Mouse (Mus musculus) liver, embryonic 11.5 days (tissue): ENCODE results near the gene Jazf1. TPM values are rescaled to one million over a fixed set of nuclear protein-coding genes. Genes with fewer than 3 reads are reported as not detected.

Experiments used
- ATAC-seq: fragments of 200-750 bp; cut with Nextera tagmentation; replicated peaks from 2 replicates; pipeline ENCODE4 v1.8.0; 2017; ENCODE audit warnings: moderate number of reproducible peaks, mild to moderate bottlenecking, moderate TSS enrichment, moderate library complexity; ENCODE audit not compliant: low FRiP score
- DNase-seq: peaks from one replicate; pipeline ENCODE4 v3.0.0-alpha.2; 2017; ENCODE audit warnings: low spot score
- H3K27ac ChIP-seq: fragments of 300-500 bp; sonication (generic); 2 replicates; pipeline ENCODE4 v1.5.1; 2014; ENCODE audit warnings: mild to moderate bottlenecking, low read depth, low read length, control low read depth
- H3K27me3 ChIP-seq: fragments of 300-500 bp; sonication (generic); replicated peaks from 2 replicates; pipeline ENCODE4 v1.6.1; 2014; ENCODE audit warnings: low read length, mixed read lengths; ENCODE audit not compliant: control insufficient read depth, insufficient read depth
- H3K36me3 ChIP-seq: fragments of 300-500 bp; sonication (generic); 2 replicates; pipeline ENCODE4 v1.6.1; 2014; ENCODE audit warnings: mild to moderate bottlenecking, low read length, moderate library complexity, mixed read lengths; ENCODE audit not compliant: control insufficient read depth, insufficient read depth
- H3K4me1 ChIP-seq: fragments of 300-500 bp; sonication (generic); replicated peaks from 2 replicates; pipeline ENCODE4 v1.6.1; 2014; ENCODE audit warnings: low read length, mixed read lengths; ENCODE audit not compliant: control insufficient read depth, insufficient read depth
- H3K4me2 ChIP-seq: fragments of 300-500 bp; sonication (generic); 2 replicates; pipeline ENCODE4 v1.6.1; 2014; ENCODE audit warnings: mild to moderate bottlenecking, control low read depth, moderate library complexity
- H3K4me3 ChIP-seq: fragments of 300-500 bp; sonication (generic); 2 replicates; pipeline ENCODE4 v1.5.1; 2014; ENCODE audit warnings: low read depth, low read length, control low read depth
- H3K9ac ChIP-seq: fragments of 300-500 bp; sonication (generic); 2 replicates; pipeline ENCODE4 v1.6.1; 2014; ENCODE audit warnings: low read depth, low read length, control low read depth
- H3K9me3 ChIP-seq: fragments of 300-500 bp; sonication (generic); 2 replicates; pipeline ENCODE4 v1.6.1; 2016; ENCODE audit warnings: low read length, inconsistent platforms, mixed read lengths; ENCODE audit not compliant: control insufficient read depth
- WGBS: fragments of 180-500 bp; shearing (Covaris S2); extraction: QIAGEN DNeasy Blood & Tissue Kit; methylation state at CpG from one replicate; pipeline ENCODE4 v1.1.7; 2014; 5-methylcytosine and 5-hydroxymethylcytosine counted together
- polyA plus RNA-seq: library from polyadenylated mRNA; unstranded; fragments of >200 nt; fragmentation: Nextera tagmentation; extraction: Ambion mirVana; gene quantifications from 2 replicates; pipeline ENCODE4 v1.2.1, GENCODE M21; 2014

Gene Jazf1
- polyA plus RNA-seq, 1 experiment from 2014 or later: 1.9 TPM

DNA sequence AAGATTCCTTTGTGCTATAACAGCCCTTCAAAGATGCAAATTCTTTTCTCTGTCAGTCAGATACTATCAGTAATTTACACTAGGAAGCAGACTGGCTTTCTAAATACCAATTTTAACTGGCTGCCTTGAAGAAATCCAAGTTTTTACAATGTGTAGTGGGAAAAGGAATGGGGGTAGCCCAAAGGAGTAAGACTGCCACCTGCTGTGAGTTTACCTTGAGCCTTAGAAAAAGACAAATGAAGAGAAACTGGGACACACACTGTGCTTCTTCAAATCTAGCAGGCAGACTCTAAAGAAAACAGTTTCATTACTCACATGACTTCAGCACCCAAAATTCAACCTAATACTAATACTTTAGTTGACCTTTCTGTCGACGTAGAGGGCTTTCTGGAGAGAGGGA lies 47.4 kb downstream of the Jazf1 start:
- Histone ChIP-seq H3K4me3 (no peak overlapping the region), H3K4me2 (no peak overlapping the region), H3K9ac (no peak overlapping the region), H3K4me1 (no peaks in the 10 kb centered on the region), H3K36me3 (no peaks in the 10 kb centered on the region), H3K9me3 (no peaks in the 10 kb centered on the region), H3K27ac (no peak overlapping the region), H3K27me3 (no peaks in the 10 kb centered on the region)
- ATAC-seq (no peak), DNase-seq (no peak)
- WGBS: 44% methylated on average over 2 of the region's 2 CpGs

- ATAC-seq: no peak
- Histone ChIP-seq H3K36me3 (no peaks in the 10 kb centered on the region), H3K9me3 (no peaks in the 10 kb centered on the region), H3K4me1 (no peaks in the 10 kb centered on the region), H3K27ac (no peak overlapping the region), H3K27me3 (no peaks in the 10 kb centered on the region), H3K9ac (no peak overlapping the region), H3K4me2 (no peak overlapping the region), H3K4me3 (no peak overlapping the region)
- DNase-seq: no peak
- 61% methylated on average over 4 of the region's 4 CpGs for whole genome bisulfite sequencing
Observed at GRCm38 (mm10) chr6:53017357-53018205, 50.9 kb downstream of the Jazf1 start.

DNA sequence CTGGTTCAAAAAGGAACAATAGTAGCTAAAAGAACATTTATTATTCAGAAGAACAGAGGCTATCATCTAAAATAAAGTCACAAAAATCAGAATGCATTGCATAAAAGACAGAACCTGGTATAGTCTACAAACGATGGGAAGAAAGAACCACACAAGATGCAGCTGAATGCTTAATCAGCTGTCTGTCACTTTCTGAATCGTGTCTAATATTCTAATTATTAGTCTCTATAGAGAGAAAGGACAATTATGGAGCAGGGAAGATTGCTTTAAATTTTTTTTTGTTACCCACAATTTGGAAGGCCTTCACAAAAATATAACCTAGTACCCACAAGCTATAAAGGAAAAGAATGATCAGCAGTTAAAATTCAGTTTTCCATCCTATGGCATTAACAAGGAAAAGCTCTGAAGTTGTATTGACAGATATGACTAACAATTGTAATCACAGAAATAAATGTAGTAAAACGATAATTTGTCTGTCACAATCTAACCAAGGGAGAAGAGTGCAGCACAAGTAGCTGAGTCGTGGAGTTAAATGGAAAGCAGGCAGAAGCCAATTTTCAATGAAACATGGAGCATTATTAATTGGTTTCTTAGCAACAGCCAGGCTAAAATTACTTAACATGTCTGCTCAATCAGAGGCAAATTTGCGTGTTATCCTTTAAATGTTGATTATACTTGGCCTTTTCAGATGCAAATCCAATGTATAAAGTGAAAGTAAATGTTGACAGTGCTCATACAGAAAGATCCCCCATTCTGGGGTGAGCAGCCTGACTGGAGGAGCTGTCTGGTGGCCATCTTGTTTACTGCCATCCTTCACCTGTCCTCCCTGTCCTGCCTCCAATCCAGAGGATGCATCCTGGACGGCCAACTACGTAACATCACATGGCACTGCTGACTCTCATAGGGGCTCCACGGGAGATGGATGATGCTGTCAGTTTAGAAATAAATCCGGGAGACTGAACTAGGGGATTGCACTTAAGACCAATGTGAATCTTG lies 53.7 kb downstream of the Jazf1 start:
- H3K36me3 ChIP-seq: no peaks in the 10 kb centered on the region
- no peak overlapping the region for H3K9ac ChIP-seq
- WGBS: 86% methylated on average over 9 of the region's 9 CpGs
- H3K4me1 ChIP-seq: no peaks in the 10 kb centered on the region
- H3K4me3 ChIP-seq: no peak overlapping the region
- ATAC-seq (no peak), DNase-seq (no peak)
- no peaks in the 10 kb centered on the region for H3K27me3 ChIP-seq
- H3K27ac ChIP-seq: no peak overlapping the region
- no peaks in the 10 kb centered on the region for H3K9me3 ChIP-seq
- no peak overlapping the region for H3K4me2 ChIP-seq

GRCm38 (mm10) chr6:53010286-53010685 lies 58.1 kb downstream of the Jazf1 start:
- DNase-seq: no peak
- H3K4me3 ChIP-seq: no peak overlapping the region
- no peaks in the 10 kb centered on the region for H3K4me1 ChIP-seq
- no peak overlapping the region for H3K9ac ChIP-seq
- no peaks in the 10 kb centered on the region for H3K27me3 ChIP-seq
- H3K4me2 ChIP-seq: no peak overlapping the region
- WGBS: 84% methylated on average over 2 of the region's 2 CpGs
- H3K27ac ChIP-seq: no peak overlapping the region
- no peaks in the 10 kb centered on the region for H3K36me3 ChIP-seq
- no peak for ATAC-seq
- H3K9me3 ChIP-seq: no peaks in the 10 kb centered on the region

DNA sequence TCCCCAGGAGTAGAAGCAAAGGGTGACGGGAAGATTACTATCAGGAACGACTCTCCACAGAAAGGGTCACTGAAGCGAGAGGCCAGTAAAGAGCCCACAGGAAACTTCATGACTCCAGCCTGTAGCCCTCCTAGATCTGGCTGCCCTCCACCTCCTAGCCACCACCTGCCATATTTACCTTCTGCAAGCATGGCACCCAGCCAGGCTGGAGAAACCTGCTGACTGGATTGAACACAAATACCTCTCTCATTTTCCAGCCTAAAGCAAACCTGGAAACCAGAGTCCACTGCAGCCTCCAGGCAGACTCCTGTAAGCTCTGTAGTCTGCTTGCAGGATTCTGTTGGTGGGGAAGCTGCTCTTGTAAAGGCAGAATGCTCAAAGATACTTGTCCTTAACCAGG lies 62.4 kb downstream of the Jazf1 start:
- 64% methylated on average over 3 of the region's 3 CpGs for WGBS
- no peak overlapping the region for H3K4me3 ChIP-seq
- ATAC-seq (no peak), DNase-seq (no peak)
- H3K9me3 ChIP-seq: no peaks in the 10 kb centered on the region
- no peak overlapping the region for H3K9ac ChIP-seq
- H3K4me1 ChIP-seq: no peaks in the 10 kb centered on the region
- H3K27ac ChIP-seq: no peak overlapping the region
- no peak overlapping the region for H3K4me2 ChIP-seq
- H3K27me3 ChIP-seq: no peaks in the 10 kb centered on the region
- no peaks in the 10 kb centered on the region for H3K36me3 ChIP-seq

GRCm38 (mm10) chr6:53005544-53005943 lies 62.9 kb downstream of the Jazf1 start:
- H3K27ac ChIP-seq: no peak overlapping the region
- H3K9ac ChIP-seq: no peak overlapping the region
- no peak for DNase-seq
- WGBS: 67% methylated on average over 2 of the region's 2 CpGs
- no peaks in the 10 kb centered on the region for H3K9me3 ChIP-seq
- no peaks in the 10 kb centered on the region for H3K27me3 ChIP-seq
- no peak overlapping the region for H3K4me3 ChIP-seq
- no peaks in the 10 kb centered on the region for H3K4me1 ChIP-seq
- no peak overlapping the region for H3K4me2 ChIP-seq
- no peak for ATAC-seq
- H3K36me3 ChIP-seq: no peaks in the 10 kb centered on the region

DNA sequence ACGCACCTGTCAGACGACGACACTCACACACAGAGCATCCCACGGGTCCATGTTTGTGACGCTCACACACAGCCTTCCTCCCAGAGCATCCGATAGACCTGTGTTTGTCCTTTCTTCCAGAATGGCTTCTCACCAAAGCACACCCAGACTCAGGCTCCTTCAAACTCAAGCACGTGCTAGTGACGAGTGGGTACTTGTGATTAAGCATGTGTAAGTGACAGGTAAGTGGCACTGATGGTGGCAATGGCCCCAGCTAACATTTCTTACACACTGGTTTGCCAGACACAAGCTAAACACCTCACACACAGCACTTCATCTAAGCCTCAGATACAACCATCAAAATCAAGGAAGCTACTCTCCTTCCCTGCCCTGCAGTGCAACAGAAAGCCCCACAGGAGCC lies 77.6 kb downstream of the Jazf1 start:
- Histone ChIP-seq H3K4me1 (no peaks in the 10 kb centered on the region), H3K27me3 (no peaks in the 10 kb centered on the region), H3K9me3 (no peaks in the 10 kb centered on the region), H3K4me2 (no peak overlapping the region), H3K4me3 (no peak overlapping the region), H3K36me3 (no peaks in the 10 kb centered on the region), H3K27ac (no peak overlapping the region), H3K9ac (no peak overlapping the region)
- DNase-seq (no peak), ATAC-seq (no peak)
- WGBS: 84% methylated on average over 8 of the region's 8 CpGs

DNA sequence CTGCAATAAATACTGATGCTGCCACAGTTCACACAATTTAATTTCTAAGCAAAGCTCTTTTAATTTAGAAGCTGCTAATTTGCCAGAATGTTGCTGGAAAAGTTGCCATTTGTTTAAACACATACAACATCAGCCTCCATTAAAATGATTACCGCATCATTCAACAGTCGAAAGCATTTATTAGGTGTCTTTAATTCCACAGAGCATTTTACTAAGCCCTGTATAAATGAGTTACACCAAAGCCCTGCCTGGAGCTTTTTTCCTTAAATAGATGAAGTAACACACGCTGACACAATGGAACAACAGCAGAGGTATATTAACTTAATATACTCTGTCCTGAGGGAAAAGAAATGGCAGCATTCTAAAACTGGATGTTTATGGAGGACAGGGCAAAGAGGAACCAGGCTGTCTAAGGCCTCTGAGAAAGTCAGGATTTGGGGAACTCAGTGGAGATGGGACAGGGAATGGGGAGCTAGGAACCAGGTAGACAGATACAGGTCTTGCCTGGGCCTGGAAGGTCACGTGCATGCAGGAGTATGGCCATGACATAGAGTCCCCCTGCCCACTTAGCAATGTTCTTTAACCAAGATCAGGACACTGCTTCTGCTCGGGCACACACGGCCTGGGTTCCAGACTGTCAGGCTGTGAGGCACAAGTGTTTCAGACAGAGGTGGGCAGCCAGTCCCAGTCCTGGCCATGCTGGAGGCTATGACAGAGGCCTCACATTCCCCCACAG lies 80.4 kb downstream of the Jazf1 start:
- no peak overlapping the region for H3K4me2 ChIP-seq
- no peaks in the 10 kb centered on the region for H3K9me3 ChIP-seq
- H3K27ac ChIP-seq: no peak overlapping the region
- H3K27me3 ChIP-seq: no peaks in the 10 kb centered on the region
- ATAC-seq: no peak
- no peaks in the 10 kb centered on the region for H3K36me3 ChIP-seq
- H3K4me1 ChIP-seq: no peaks in the 10 kb centered on the region
- H3K4me3 ChIP-seq: no peak overlapping the region
- no peak for DNase-seq
- no peak overlapping the region for H3K9ac ChIP-seq
- WGBS: 80% methylated on average over 6 of the region's 6 CpGs
